Mouse (Mus musculus): ENCODE measurements around the gene Wars2. TPM values are rescaled to one million over a fixed set of nuclear protein-coding genes. Genes with fewer than 3 reads are reported as not detected.

Wars2 gene
- polyA plus RNA-seq, 1 experiment from 2014 or later, result 2.9 TPM

DNA sequence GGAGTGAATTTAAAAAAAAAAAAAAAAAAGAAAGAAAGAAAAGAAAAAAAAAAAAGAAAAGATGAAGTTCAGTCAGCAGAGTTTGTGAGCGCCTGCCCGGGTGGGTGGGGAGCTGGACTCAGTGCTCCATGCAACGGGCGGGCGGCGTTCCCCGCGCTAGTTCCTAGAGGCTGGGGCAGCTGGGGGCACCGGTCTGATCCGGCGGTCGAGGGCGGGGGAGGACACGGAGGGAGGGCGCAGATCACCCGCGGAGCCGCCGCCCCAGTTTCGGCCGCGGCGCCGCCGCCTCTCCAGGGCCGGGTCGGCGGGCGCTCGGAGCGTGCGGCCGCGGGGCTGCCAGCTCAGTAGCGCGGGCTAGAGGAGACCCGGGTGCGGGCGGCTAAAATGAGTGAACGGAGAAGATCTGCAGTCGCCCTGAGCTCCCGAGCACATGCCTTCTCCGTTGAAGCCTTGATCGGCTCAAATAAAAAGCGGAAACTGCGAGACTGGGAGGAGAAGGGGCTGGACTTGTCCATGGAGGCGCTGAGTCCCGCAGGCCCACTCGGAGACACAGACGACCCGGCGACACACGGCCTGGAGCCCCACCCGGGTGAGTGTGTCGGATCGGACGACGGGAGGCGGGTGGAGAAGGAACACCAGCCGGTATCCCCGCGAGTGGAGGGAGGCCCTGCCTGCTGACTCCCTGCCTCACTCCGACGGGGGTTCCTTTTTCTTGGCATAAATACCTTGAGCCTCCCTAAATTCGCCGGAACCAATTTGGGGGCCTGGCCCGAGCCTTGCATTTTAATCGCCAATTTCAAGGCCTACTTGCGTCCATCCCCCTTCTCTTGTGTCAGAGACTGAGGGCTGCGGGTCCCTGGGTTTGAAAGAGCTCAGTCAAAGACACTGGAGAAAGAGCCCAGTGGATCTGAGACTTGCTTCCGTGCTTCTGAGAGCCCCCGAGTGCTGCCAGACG is 112.9 kb downstream of the Wars2 start:
- Histone ChIP-seq H3K9me3 (ENCODE audit: control insufficient read depth) (no peaks in the 10 kb centered on the region), H3K27ac (ENCODE audit: low read depth, low read length) (no peak overlapping the region), H3K4me3 (ENCODE audit: low read depth, low read length) (peak overlapping the region; percentile 42), H3K9ac (ENCODE audit: low read depth, low read length) (no peak overlapping the region), H3K4me2 (replicated peaks; ENCODE audit: low read depth) (peak overlapping the region; percentile 73), H3K36me3 (ENCODE audit: control insufficient read depth, insufficient read depth) (no peaks in the 10 kb centered on the region), H3K27me3 (replicated peaks; ENCODE audit: control insufficient read depth, insufficient read depth, low read length) (peaks cover 98% of the 10 kb centered on the region), H3K4me1 (replicated peaks; ENCODE audit: control insufficient read depth, insufficient read depth, low read length) (no peaks in the 10 kb centered on the region)
- no peak for TF ChIP-seq CTCF (IDR thresholded peaks at IDR 0.05; ENCODE audit: low read depth)
- WGBS, result under 1% methylated on average over 71 of the region's 73 CpGs
- 0 out of 2 replicates have a peak, but pooled peaks have one; percentile 16 for ATAC-seq

DNA sequence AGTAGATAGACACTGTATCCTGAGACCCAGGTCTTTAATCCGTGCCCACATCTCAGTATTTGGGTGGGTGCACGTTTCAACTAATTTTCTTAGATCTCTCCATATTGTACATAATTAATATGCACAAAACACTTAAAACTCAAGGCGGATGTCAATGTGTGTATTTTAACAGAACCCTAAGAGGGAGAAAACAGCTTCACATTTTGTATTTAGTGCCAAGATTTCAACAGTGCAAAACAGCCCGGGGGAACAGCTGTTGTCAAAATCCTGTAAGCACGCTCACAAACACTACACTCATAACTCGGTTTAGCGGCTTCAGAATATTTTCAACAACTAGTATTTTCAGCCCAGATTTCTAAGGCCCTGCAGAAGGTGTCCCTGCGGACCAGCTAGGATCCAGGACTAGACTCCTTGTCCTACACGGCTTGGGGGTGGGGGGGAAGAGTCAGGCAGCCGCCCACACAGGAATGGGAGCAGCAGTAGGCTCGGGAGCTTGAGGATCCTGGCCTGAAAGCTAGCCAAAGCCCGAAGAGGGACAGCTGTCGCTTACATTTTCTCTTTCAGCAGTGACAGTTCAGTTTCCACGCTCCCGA is 113.8 kb downstream of the Wars2 start:
- WGBS, result 4% methylated on average over 15 of the region's 15 CpGs
- no peaks in the 10 kb centered on the region for H3K9me3 ChIP-seq (ENCODE audit: control insufficient read depth)
- H3K4me1 ChIP-seq (replicated peaks; ENCODE audit: control insufficient read depth, insufficient read depth, low read length), result no peaks in the 10 kb centered on the region
- H3K4me3 ChIP-seq (ENCODE audit: low read depth, low read length), result no peak overlapping the region
- no peak overlapping the region for H3K9ac ChIP-seq (ENCODE audit: low read depth, low read length)
- peaks cover 98% of the 10 kb centered on the region for H3K27me3 ChIP-seq (replicated peaks; ENCODE audit: control insufficient read depth, insufficient read depth, low read length)
- no peak overlapping the region for H3K27ac ChIP-seq (ENCODE audit: low read depth, low read length)
- no peak overlapping the region for H3K4me2 ChIP-seq (replicated peaks; ENCODE audit: low read depth)
- ATAC-seq, result no peak
- H3K36me3 ChIP-seq (ENCODE audit: control insufficient read depth, insufficient read depth), result no peaks in the 10 kb centered on the region
- no peak for TF ChIP-seq CTCF (IDR thresholded peaks at IDR 0.05; ENCODE audit: low read depth)

DNA sequence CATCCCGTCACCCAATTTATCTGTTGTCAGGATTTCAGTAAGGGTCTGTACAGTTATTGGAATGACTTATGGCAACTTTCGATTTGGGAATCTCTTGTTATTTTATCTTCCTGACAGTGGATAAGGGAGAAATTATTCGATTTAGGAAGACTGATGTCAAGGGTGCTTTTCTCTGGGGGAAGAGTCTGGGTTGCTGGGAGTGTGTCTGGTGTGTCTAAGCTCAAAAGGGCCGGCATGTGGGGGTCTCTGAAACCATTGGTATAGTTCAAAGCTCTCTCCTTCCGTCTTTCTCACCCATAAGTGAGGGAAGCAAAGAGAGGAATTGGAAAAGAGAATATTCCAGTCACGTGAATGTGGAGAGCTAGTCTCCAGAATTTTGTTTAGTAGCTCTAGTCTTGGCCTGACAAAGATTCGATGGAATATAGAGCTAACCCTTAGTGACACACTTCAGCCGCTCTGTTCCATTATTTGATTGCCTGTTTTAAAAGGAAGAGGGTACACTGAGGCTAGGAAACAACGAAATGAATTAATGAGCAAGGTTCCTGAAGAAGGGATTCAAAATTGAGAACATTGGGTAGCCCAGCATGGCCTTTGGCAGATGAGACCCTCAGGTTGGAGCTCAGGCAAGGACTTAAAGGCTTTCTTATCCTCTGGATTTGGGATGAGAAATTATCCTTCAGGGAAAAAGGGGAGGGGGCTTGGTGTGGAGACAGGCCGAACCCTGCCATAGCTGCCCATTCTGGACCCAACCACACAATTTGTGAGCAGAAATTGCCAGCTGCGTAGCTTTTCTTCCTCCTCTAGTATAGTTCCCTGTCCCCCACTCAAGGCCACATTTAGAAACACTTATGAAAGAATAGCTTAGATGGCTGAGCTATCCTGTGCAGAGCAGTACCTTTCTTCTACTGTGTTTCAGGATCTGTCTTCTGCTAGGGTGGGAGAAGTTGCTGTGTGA is 114.8 kb downstream of the Wars2 start:
- no peak overlapping the region for H3K4me3 ChIP-seq (ENCODE audit: low read depth, low read length)
- H3K9me3 ChIP-seq (ENCODE audit: control insufficient read depth), result no peaks in the 10 kb centered on the region
- 7% methylated on average over 11 of the region's 11 CpGs for WGBS
- no peak for ATAC-seq
- no peaks in the 10 kb centered on the region for H3K36me3 ChIP-seq (ENCODE audit: control insufficient read depth, insufficient read depth)
- no peaks in the 10 kb centered on the region for H3K4me1 ChIP-seq (replicated peaks; ENCODE audit: control insufficient read depth, insufficient read depth, low read length)
- no peak overlapping the region for H3K27ac ChIP-seq (ENCODE audit: low read depth, low read length)
- no peak overlapping the region for H3K9ac ChIP-seq (ENCODE audit: low read depth, low read length)
- no peak overlapping the region for H3K4me2 ChIP-seq (replicated peaks; ENCODE audit: low read depth)
- peaks cover 97% of the 10 kb centered on the region for H3K27me3 ChIP-seq (replicated peaks; ENCODE audit: control insufficient read depth, insufficient read depth, low read length)
- no peak for TF ChIP-seq CTCF (IDR thresholded peaks at IDR 0.05; ENCODE audit: low read depth)

DNA sequence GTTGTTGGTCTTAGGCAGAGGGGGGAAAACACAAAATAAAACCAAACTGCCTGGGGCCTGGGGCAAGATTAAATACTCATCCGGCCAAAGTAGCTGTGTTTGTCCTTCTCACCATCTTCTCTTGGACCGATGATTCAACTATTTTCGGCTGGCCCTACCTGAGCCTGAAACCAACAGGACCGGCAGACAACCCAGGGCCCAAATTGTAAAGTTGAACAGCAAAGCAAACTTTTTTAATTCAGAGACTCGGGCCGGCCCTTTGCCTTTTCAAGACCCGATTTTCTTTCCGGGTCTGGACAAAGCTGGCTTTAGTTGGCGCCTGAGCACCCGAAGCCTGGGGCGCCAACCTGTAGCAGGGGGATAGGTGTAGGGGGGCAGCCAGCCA is 115.5 kb downstream of the Wars2 start:
- Histone ChIP-seq H3K4me2 (replicated peaks; ENCODE audit: low read depth) (no peak overlapping the region), H3K9me3 (ENCODE audit: control insufficient read depth) (no peaks in the 10 kb centered on the region), H3K27ac (ENCODE audit: low read depth, low read length) (no peak overlapping the region), H3K4me1 (replicated peaks; ENCODE audit: control insufficient read depth, insufficient read depth, low read length) (no peaks in the 10 kb centered on the region), H3K36me3 (ENCODE audit: control insufficient read depth, insufficient read depth) (no peaks in the 10 kb centered on the region), H3K27me3 (replicated peaks; ENCODE audit: control insufficient read depth, insufficient read depth, low read length) (peaks cover 97% of the 10 kb centered on the region), H3K4me3 (ENCODE audit: low read depth, low read length) (no peak overlapping the region), H3K9ac (ENCODE audit: low read depth, low read length) (no peak overlapping the region)
- no peak for TF ChIP-seq CTCF (IDR thresholded peaks at IDR 0.05; ENCODE audit: low read depth)
- ATAC-seq, result no peak
- 6% methylated on average over 11 of the region's 11 CpGs for WGBS

DNA sequence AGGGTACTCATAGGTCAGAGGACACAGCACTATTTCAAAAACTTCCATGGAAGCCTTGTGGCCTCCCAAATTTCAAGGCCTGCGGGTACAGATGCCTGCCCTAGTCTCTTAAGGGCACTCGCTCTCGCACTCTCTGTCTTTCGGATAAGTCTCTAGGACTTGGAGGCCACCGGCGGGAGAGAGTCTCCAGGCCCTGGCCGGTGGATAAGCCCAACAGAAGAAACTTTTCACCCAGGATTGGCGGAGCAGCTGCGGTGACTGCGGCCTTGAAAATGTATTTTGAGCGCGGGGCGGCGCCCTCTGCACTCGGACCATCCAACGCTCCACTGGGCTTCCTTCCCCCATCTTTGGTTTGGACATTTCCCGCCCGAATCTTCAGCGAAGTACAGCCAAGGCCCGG is 115.9 kb downstream of the Wars2 start:
- no peak overlapping the region for H3K4me3 ChIP-seq (ENCODE audit: low read depth, low read length)
- H3K9ac ChIP-seq (ENCODE audit: low read depth, low read length), result no peak overlapping the region
- no peak overlapping the region for H3K4me2 ChIP-seq (replicated peaks; ENCODE audit: low read depth)
- no peak for TF ChIP-seq CTCF (IDR thresholded peaks at IDR 0.05; ENCODE audit: low read depth)
- H3K27me3 ChIP-seq (replicated peaks; ENCODE audit: control insufficient read depth, insufficient read depth, low read length), result peaks cover 97% of the 10 kb centered on the region
- ATAC-seq, result no peak
- whole genome bisulfite sequencing, result 4% methylated on average over 20 of the region's 20 CpGs
- H3K27ac ChIP-seq (ENCODE audit: low read depth, low read length), result no peak overlapping the region
- no peaks in the 10 kb centered on the region for H3K9me3 ChIP-seq (ENCODE audit: control insufficient read depth)
- H3K4me1 ChIP-seq (replicated peaks; ENCODE audit: control insufficient read depth, insufficient read depth, low read length), result no peaks in the 10 kb centered on the region
- no peaks in the 10 kb centered on the region for H3K36me3 ChIP-seq (ENCODE audit: control insufficient read depth, insufficient read depth)

Measured in intestine, postnatal 0 days (tissue).